Mouse (Mus musculus): Measurements from ENCODE around the gene Stoml1. TPM values are rescaled to one million over a fixed set of nuclear protein-coding genes. Genes with fewer than 3 reads are reported as not detected.

Gene Stoml1
- total and polyA plus RNA-seq, 3 experiments = 35.4 to 40.7 (median 35.4) TPM

GRCm38 (mm10) chr9:58303115-58303514 lies 50.2 kb downstream of the Stoml1 start:
- DNase-seq (ENCODE audit: extremely low read depth) = no peak
- no peak overlapping the region for H3K9ac ChIP-seq (ENCODE audit: insufficient read depth, low read depth)
- in situ Hi-C loops (cut with MboI; ENCODE audit: low pct_ligation_motif_present, low pct_unique_long_range_greater_than_20kb, low sequenced_read_pairs) (no loop called here), dilution Hi-C loops (cut with MboI; ENCODE audit: extremely low pct_ligation_motif_present, extremely low pct_unique_long_range_greater_than_20kb, low sequenced_read_pairs) (no loop called here)
- no peak overlapping the region for H3K4me2 ChIP-seq (ENCODE audit: insufficient read depth, low read depth, poor library complexity, severe bottlenecking)
- peaks cover 55% of the 10 kb centered on the region for H3K27me3 ChIP-seq (replicated peaks)
- H3K27ac ChIP-seq (ENCODE audit: insufficient read depth, low read depth) = no peak overlapping the region
- TF ChIP-seq POLR2AphosphoS2 (IDR thresholded peaks at IDR 0.05; ENCODE audit: low read depth, low read length) = no peak
- TF ChIP-seq HCFC1 (IDR thresholded peaks at IDR 0.05; ENCODE audit: low read depth, low read length) = no peak
- TF ChIP-seq CHD2 (IDR thresholded peaks at IDR 0.05; ENCODE audit: low read length) = no peak
- TF ChIP-seq UBTF (IDR thresholded peaks at IDR 0.05; ENCODE audit: low read depth, low read length) = no peak
- no peak for TF ChIP-seq EP300 (IDR thresholded peaks at IDR 0.05; ENCODE audit: low read length)
- no peaks in the 10 kb centered on the region for H3K36me3 ChIP-seq (replicated peaks in 1 of 2; ENCODE audit: control insufficient read depth in 1 of 2, insufficient read depth in 1 of 2, low read length in 1 of 2)
- no peaks in the 10 kb centered on the region for H3K4me1 ChIP-seq (ENCODE audit: control insufficient read depth in 1 of 2, insufficient read depth in 2 of 2)
- peaks cover 4% of the 10 kb centered on the region for H3K9me3 ChIP-seq (replicated peaks; ENCODE audit: low read length)
- H3K4me3 ChIP-seq (replicated peaks in 1 of 3; ENCODE audit: low read depth in 2 of 3, low read length in 2 of 3, poor library complexity in 1 of 3) = no peak overlapping the region
- no peaks in the 10 kb centered on the region for H3K79me2 ChIP-seq (replicated peaks; ENCODE audit: control insufficient read depth, extremely low read depth, insufficient read depth, poor library complexity, severe bottlenecking)

DNA sequence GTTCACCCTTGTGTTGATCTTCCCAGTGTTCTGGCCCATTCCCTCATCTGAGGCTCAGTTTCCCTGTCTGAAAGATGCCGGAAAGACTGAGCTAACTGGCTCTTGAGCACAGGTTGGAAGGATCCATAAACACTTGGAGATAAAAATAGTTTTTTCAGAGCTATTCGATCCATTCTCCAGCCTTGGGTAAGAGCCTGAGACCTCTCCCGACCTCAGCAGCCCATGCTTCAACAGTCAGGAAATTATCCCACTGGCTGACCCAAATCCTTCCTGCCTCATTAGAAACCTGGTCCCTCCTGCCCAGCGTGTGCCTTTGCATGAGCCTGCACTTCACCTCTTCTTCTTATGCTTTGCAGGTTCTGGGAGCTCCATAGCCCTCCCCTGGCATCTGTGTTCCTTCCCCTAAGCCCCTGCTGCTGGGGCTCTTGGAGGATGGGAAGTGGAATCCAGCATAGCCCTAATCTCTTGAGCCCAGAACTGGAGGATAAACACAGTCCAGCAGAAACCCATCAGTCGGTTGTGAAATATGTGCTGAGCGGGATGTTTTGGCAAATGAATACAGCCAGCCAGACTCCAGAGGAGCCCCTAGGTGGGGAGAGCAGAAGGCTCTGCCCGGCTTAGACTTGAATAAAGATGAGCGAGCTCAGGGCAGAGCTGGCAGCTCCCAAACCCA lies 50.8 kb downstream of the Stoml1 start:
- Histone ChIP-seq H3K4me1 (ENCODE audit: control insufficient read depth in 1 of 2, insufficient read depth in 2 of 2) (no peaks in the 10 kb centered on the region), H3K27me3 (replicated peaks) (peaks cover 59% of the 10 kb centered on the region), H3K36me3 (replicated peaks in 1 of 2; ENCODE audit: control insufficient read depth in 1 of 2, insufficient read depth in 1 of 2, low read length in 1 of 2) (no peaks in the 10 kb centered on the region), H3K9ac (ENCODE audit: insufficient read depth, low read depth) (no peak overlapping the region), H3K9me3 (replicated peaks; ENCODE audit: low read length) (peaks cover 4% of the 10 kb centered on the region), H3K27ac (ENCODE audit: insufficient read depth, low read depth) (no peak overlapping the region), H3K4me2 (ENCODE audit: insufficient read depth, low read depth, poor library complexity, severe bottlenecking) (no peak overlapping the region), H3K79me2 (replicated peaks; ENCODE audit: control insufficient read depth, extremely low read depth, insufficient read depth, poor library complexity, severe bottlenecking) (no peaks in the 10 kb centered on the region), H3K4me3 (replicated peaks in 1 of 3; ENCODE audit: low read depth in 2 of 3, low read length in 2 of 3, poor library complexity in 1 of 3) (no peak overlapping the region)
- no peak for DNase-seq (ENCODE audit: extremely low read depth)
- dilution Hi-C loops (cut with MboI; ENCODE audit: extremely low pct_ligation_motif_present, extremely low pct_unique_long_range_greater_than_20kb, low sequenced_read_pairs) = no loop called here
- in situ Hi-C loops (cut with MboI; ENCODE audit: low pct_ligation_motif_present, low pct_unique_long_range_greater_than_20kb, low sequenced_read_pairs) = no loop called here
- TF ChIP-seq TBP (conservative IDR thresholded peaks at IDR 0.05; ENCODE audit: low read depth, low read length) = no peak
- no peak for TF ChIP-seq RCOR1 (conservative IDR thresholded peaks at IDR 0.05; ENCODE audit: low read depth, low read length)
- no peak for TF ChIP-seq MAZ (IDR thresholded peaks at IDR 0.05; ENCODE audit: low read depth, low read length)
- no peak for TF ChIP-seq CTCF (conservative IDR thresholded peaks at IDR 0.05 in 1 of 2, IDR thresholded peaks at IDR 0.05 in 1 of 2; ENCODE audit: low read depth in 2 of 2, low read length in 2 of 2)
- TF ChIP-seq MXI1 (IDR thresholded peaks at IDR 0.05; ENCODE audit: low read depth, low read length) = no peak
- TF ChIP-seq USF2 (conservative IDR thresholded peaks at IDR 0.05; ENCODE audit: low read depth, low read length) = no peak
- TF ChIP-seq MEF2A (IDR thresholded peaks at IDR 0.05; ENCODE audit: borderline replicate concordance, low read depth, low read length) = no peak
- no peak for TF ChIP-seq UBTF (IDR thresholded peaks at IDR 0.05; ENCODE audit: low read depth, low read length)
- TF ChIP-seq HCFC1 (IDR thresholded peaks at IDR 0.05; ENCODE audit: low read depth, low read length) = no peak
- no peak for TF ChIP-seq ZKSCAN1 (IDR thresholded peaks at IDR 0.05; ENCODE audit: borderline replicate concordance, low read depth, low read length)
- no peak for TF ChIP-seq ZMIZ1 (IDR thresholded peaks at IDR 0.05; ENCODE audit: low read depth, low read length)
- TF ChIP-seq KAT2A (IDR thresholded peaks at IDR 0.05; ENCODE audit: insufficient replicate concordance, low read length) = no peak
- TF ChIP-seq SMC3 (IDR thresholded peaks at IDR 0.05; ENCODE audit: low read depth, low read length) = no peak
- no peak for TF ChIP-seq RAD21 (IDR thresholded peaks at IDR 0.05; ENCODE audit: low read depth, low read length)
- TF ChIP-seq TCF12 (IDR thresholded peaks at IDR 0.05; ENCODE audit: low read depth, low read length) = no peak
- TF ChIP-seq ZNF384 (IDR thresholded peaks at IDR 0.05; ENCODE audit: low read depth, low read length) = no peak
